Mouse (Mus musculus) lung, adult 10 weeks (tissue): ENCODE results near the gene Zfp800. TPM values are rescaled to one million over a fixed set of nuclear protein-coding genes. Genes with fewer than 3 reads are reported as not detected.

Experiments used
- polyA plus RNA-seq: library from polyadenylated mRNA; stranded (reverse); fragments of 350-450 nt; fragmentation: Illumina TruSeq; extraction: RNeasy Lipid Tissue Mini Kit (QIAGEN cat#74804); gene quantifications from one replicate; pipeline ENCODE4 v1.2.3, GENCODE M21; 2014; ENCODE audit warnings: low read depth, low replicate concordance; ENCODE audit not compliant: insufficient read depth

Gene Zfp800
- 3.8 TPM for polyA plus RNA-seq

DNA sequence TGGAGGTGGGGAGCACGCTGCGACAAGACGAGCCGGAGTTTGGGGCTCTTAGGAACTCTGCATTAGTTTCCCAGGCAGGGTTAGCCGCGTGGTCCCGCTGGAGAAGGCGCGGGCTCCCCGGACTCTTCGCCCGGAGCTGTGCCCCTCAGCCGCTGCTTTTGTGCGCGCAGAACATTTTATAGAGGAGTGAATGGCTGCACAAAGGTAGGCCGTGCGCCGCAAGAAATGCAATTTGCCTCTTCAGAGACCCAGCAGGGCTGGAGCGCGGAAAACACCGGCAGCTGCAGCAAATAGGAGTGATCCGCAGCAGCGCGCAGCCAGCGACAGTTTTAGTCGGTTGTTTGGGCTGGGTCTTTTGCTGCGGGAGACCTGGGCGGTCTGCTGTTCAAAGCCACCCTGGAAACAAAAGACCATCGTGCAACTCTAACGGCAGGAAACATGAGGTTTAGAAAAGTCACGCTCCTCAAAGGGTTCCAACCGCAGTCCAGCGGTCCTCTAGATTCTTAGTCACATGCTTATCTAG is at the start of gene Zfp800:
Gene Zfp800, minus strand, starts transcription at position 325 of the 523 bp plus-strand sequence.

DNA sequence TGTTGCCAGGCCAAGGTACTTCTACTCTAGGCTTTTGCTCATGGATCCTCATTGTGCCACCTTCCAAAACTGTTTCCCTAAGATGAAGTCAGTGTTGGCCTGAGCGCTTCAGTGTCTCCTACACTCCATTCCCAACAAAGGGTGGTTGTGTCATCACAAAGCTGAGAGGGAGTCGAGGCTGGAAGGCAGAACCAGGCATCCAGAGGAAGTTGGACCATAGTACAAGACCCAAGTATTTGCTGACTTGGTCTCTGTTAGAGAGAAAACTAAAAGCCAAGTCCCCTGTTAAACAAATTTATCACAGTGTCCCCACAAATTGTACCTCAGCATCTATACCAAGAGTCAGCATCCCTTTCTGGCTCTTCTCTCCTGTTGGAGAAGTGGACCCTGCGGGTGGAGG is 30.5 kb upstream of the Zfp800 start, which contains the start of gene Gcc1:
Gene Gcc1, minus strand, starts transcription at position 101 of the 400 bp plus-strand sequence.

DNA sequence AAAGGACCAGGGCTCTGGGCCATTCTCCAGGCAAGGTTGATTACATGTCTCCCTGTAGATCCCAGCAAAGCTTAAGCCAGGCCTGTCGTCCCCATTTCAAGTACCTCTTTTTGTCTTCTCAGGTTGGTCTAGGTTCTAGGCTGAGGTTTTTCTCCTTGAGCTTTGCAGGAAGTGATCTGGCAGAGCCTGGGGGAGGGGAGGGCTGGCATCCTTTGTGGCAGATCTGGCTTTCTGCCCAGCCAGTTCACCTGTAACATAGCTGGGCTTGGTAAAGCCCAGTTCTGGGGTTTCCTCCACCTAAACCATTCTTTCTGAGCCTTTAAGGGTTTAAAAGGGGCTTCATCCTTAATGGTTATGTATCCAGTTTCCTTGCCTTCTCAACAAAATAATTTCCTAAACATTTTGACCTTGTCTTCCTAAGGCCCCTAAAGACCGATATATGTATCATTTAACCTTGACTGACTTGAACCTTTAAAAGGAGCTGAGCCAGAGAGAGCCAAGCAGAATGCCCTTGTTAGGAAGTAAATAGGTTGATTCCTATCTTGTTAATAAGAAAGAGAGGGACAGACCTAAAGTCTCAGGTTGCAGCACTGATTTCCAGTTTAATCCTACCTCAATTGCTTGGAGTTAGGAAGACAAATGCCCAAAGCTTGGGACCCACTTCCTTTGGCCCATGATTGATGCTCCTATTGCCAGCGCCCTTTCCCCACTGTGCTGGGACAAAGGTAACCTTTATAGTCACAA is 29.5 kb upstream of the Zfp800 start, which contains the start of gene Fscn3:
Gene Fscn3, plus strand, starts transcription at position 694 of the 744 bp plus-strand sequence.

DNA sequence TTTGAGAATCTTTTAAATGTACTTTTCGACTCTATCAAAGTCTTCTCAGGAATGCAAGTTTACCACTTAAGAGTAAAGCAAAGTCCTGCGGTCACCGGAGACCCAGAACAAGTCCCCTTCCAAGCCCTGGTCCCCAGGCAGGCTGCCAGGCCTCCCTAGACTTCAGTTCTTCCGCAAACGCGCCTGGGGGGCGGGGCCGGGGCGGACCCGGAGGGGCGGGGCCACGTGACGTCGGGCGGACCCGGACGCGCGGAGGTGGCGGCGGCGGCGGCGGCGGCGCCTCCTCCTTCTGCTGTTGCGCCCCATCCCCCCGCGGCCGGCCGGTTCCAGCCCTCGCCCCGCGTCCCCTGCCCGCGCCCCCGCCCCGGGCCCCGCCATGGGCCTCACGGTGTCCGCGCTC is 25.5 kb upstream of the Zfp800 start, which contains the start of gene Arf5:
Gene Arf5, plus strand, starts transcription at position 248 of the 400 bp plus-strand sequence.

Other genes starting within 250 kb of the Zfp800 start
- 170 TPM for gene Arf5, start 25.6 kb upstream of the Zfp800 start, polyA plus RNA-seq
- gene Fscn3, start 29.8 kb upstream of the Zfp800 start, polyA plus RNA-seq, result not detected
- 7.5 TPM for gene Gcc1, start 30.4 kb upstream of the Zfp800 start, polyA plus RNA-seq
- gene Pax4, start 51.3 kb upstream of the Zfp800 start, polyA plus RNA-seq, result not detected
- 45.1 TPM for gene Snd1, start 77.1 kb upstream of the Zfp800 start, polyA plus RNA-seq